Mouse (Mus musculus): ENCODE measurements around the gene Cux2.

Gene Cux2

GRCm38 (mm10) chr5:122015149-122015548 lies 34.8 kb downstream of the Cux2 start:
- no peak for DNase-seq

GRCm38 (mm10) chr5:122014671-122015070 lies 35.2 kb downstream of the Cux2 start:
- DNase-seq: no peak

- no peak for DNase-seq
Observed at GRCm38 (mm10) chr5:122011289-122011688, 38.6 kb downstream of the Cux2 start.

- no peak for DNase-seq
Observed at GRCm38 (mm10) chr5:122007946-122008441, 41.9 kb downstream of the Cux2 start.

- no peak for DNase-seq
Observed at GRCm38 (mm10) chr5:122003460-122003859, 46.4 kb downstream of the Cux2 start.

- no peak for DNase-seq
Observed at GRCm38 (mm10) chr5:122002148-122002547, 47.8 kb downstream of the Cux2 start.

GRCm38 (mm10) chr5:122001311-122001710 lies 48.6 kb downstream of the Cux2 start:
- DNase-seq: no peak

GRCm38 (mm10) chr5:122000381-122000780 lies 49.5 kb downstream of the Cux2 start:
- DNase-seq: no peak

- DNase-seq: peak; percentile 71
Observed at GRCm38 (mm10) chr5:121998981-121999795, 50.7 kb downstream of the Cux2 start.

- no peak for DNase-seq
Observed at GRCm38 (mm10) chr5:121998281-121998680, 51.6 kb downstream of the Cux2 start.

GRCm38 (mm10) chr5:121996701-121997100 lies 53.2 kb downstream of the Cux2 start:
- no peak for DNase-seq

GRCm38 (mm10) chr5:121994808-121995207 lies 55.1 kb downstream of the Cux2 start:
- DNase-seq: no peak

- no peak for DNase-seq
Observed at GRCm38 (mm10) chr5:121991914-121992313, 58.0 kb downstream of the Cux2 start.

GRCm38 (mm10) chr5:121985855-121986254 lies 64.0 kb downstream of the Cux2 start:
- no peak for DNase-seq

GRCm38 (mm10) chr5:121981650-121982131 lies 68.2 kb downstream of the Cux2 start:
- DNase-seq: peak; percentile 42

- no peak for DNase-seq
Observed at GRCm38 (mm10) chr5:121976331-121976730, 73.6 kb downstream of the Cux2 start.

GRCm38 (mm10) chr5:121973541-121973940 lies 76.4 kb downstream of the Cux2 start:
- no peak for DNase-seq

GRCm38 (mm10) chr5:121972680-121973192 lies 77.2 kb downstream of the Cux2 start:
- DNase-seq: peak; percentile 44

GRCm38 (mm10) chr5:121968999-121969398 lies 80.9 kb downstream of the Cux2 start:
- no peak for DNase-seq

- no peak for DNase-seq
Observed at GRCm38 (mm10) chr5:121968416-121968815, 81.5 kb downstream of the Cux2 start.

GRCm38 (mm10) chr5:121967520-121967919 lies 82.4 kb downstream of the Cux2 start:
- DNase-seq: no peak

- peak; percentile 30 for DNase-seq
Observed at GRCm38 (mm10) chr5:121966940-121967339, 83.0 kb downstream of the Cux2 start.

- no peak for DNase-seq
Observed at GRCm38 (mm10) chr5:121962974-121963373, 86.9 kb downstream of the Cux2 start.

- DNase-seq: no peak
Observed at GRCm38 (mm10) chr5:121962359-121962758, 87.5 kb downstream of the Cux2 start.
